Mouse (Mus musculus) hindbrain, embryonic 11.5 days (tissue): ENCODE measurements at regions not wholly inside any gene's neighbourhood (a gene's known extent, or its start where the extent isn't known, plus 50 kb on each side); places are given as distances from the start of the nearest gene placed in this dataset.

Source experiments
- ATAC-seq: fragments of 200-750 bp; cut with Nextera tagmentation; 2 replicates; pipeline ENCODE4 v1.8.0; 2017; ENCODE audit warnings: mild to moderate bottlenecking, moderate TSS enrichment, moderate library complexity; ENCODE audit not compliant: low FRiP score
- DNase-seq: peaks from one replicate; pipeline ENCODE4 v3.0.0-alpha.2; 2015; ENCODE audit warnings: low spot score
- H3K27ac ChIP-seq: fragments of 300-500 bp; sonication (generic); 2 replicates; pipeline ENCODE4 v1.5.1; 2014; ENCODE audit warnings: mild to moderate bottlenecking, low read depth, low read length
- H3K27me3 ChIP-seq: fragments of 300-500 bp; sonication (generic); 2 replicates; pipeline ENCODE4 v1.6.1; 2014; ENCODE audit warnings: mild to moderate bottlenecking, low read length, moderate library complexity, mixed read lengths; ENCODE audit not compliant: control insufficient read depth, insufficient read depth
- H3K36me3 ChIP-seq: fragments of 300-500 bp; sonication (generic); 2 replicates; pipeline ENCODE4 v1.6.1; 2014; ENCODE audit warnings: mild to moderate bottlenecking, low read length, moderate library complexity, mixed read lengths; ENCODE audit not compliant: control insufficient read depth, insufficient read depth
- H3K4me1 ChIP-seq: fragments of 300-500 bp; sonication (generic); replicated peaks from 2 replicates; pipeline ENCODE4 v1.6.1; 2014; ENCODE audit warnings: low read length, mixed read lengths; ENCODE audit not compliant: control insufficient read depth, insufficient read depth
- H3K4me2 ChIP-seq: fragments of 300-500 bp; sonication (generic); replicated peaks from 2 replicates; pipeline ENCODE4 v1.6.1; 2014; ENCODE audit warnings: mild to moderate bottlenecking, low read depth, low read length
- H3K4me3 ChIP-seq: fragments of 300-500 bp; sonication (generic); 2 replicates; pipeline ENCODE4 v1.5.1; 2014; ENCODE audit warnings: low read depth, low read length
- H3K9ac ChIP-seq: fragments of 300-500 bp; sonication (generic); 2 replicates; pipeline ENCODE4 v1.6.1; 2014; ENCODE audit warnings: low read depth, low read length
- H3K9me3 ChIP-seq: fragments of 300-500 bp; sonication (generic); 2 replicates; pipeline ENCODE4 v1.6.1; 2016; ENCODE audit warnings: low read length; ENCODE audit not compliant: control insufficient read depth
- WGBS: fragments of 180-500 bp; shearing (Covaris S2); extraction: QIAGEN DNeasy Blood & Tissue Kit; methylation state at CpG from one replicate; pipeline ENCODE4 v1.1.7; 2014; 5-methylcytosine and 5-hydroxymethylcytosine counted together

DNA sequence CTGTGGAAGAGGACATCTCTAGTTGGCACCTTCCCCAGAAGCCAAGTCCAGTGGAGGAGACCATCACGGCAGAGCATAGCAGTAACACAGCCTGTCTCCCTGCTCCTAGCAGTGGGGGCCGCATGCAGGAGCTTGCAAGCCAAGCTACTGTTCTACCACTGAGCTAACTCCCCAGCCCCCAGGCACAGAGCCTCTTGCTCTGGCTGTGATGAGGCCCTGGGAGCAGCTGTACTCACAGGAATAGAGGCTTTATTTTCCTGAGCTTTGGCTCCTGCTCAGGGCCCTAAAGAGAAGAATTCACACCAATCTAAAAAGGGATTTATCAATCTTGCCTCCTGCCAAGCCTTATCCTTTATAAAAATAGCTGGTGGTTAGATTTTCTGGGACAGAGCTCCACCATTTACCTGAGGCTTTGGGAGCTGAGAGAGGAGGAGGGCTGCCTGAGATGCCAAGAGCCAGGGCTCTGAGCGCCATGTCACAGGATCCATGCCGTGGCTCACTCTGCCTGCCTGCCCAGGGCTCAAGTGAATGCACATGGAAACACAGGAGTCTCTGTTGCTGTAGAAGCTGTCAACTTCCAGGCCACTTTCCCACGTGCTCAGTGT lies 222.7 kb upstream of the Tcerg1l start:
- Histone ChIP-seq H3K27ac (no peak overlapping the region), H3K27me3 (no peaks in the 10 kb centered on the region), H3K9ac (no peak overlapping the region), H3K4me2 (no peak overlapping the region), H3K4me1 (no peaks in the 10 kb centered on the region), H3K9me3 (no peaks in the 10 kb centered on the region), H3K36me3 (no peaks in the 10 kb centered on the region), H3K4me3 (no peak overlapping the region)
- 70% methylated on average over 5 of the region's 5 CpGs for WGBS
- no peak for DNase-seq
- ATAC-seq, result no peak

GRCm38 (mm10) chr7:138616468-138616867 lies 218.9 kb upstream of the Tcerg1l start:
- Histone ChIP-seq H3K9me3 (no peaks in the 10 kb centered on the region), H3K9ac (no peak overlapping the region), H3K4me2 (no peak overlapping the region), H3K4me1 (no peaks in the 10 kb centered on the region), H3K4me3 (no peak overlapping the region), H3K27ac (no peak overlapping the region), H3K36me3 (no peaks in the 10 kb centered on the region), H3K27me3 (no peaks in the 10 kb centered on the region)
- WGBS, result 84% methylated on average over 2 of the region's 2 CpGs
- no peak for DNase-seq
- no peak for ATAC-seq

GRCm38 (mm10) chr7:138609605-138610004 lies 212.1 kb upstream of the Tcerg1l start:
- Histone ChIP-seq H3K4me3 (no peak overlapping the region), H3K9ac (no peak overlapping the region), H3K4me1 (peaks cover 4% of the 10 kb centered on the region; the same call in 1 of the 2 replicates), H3K27me3 (no peaks in the 10 kb centered on the region), H3K27ac (no peak overlapping the region), H3K36me3 (no peaks in the 10 kb centered on the region), H3K9me3 (no peaks in the 10 kb centered on the region), H3K4me2 (no peak overlapping the region)
- WGBS, result 95% methylated on average over 3 of the region's 3 CpGs
- DNase-seq (no peak), ATAC-seq (no peak)

GRCm38 (mm10) chr7:138609124-138609523 lies 211.6 kb upstream of the Tcerg1l start:
- no peak overlapping the region for H3K9ac ChIP-seq
- H3K27ac ChIP-seq, result no peak overlapping the region
- peaks cover 4% of the 10 kb centered on the region; the same call in 1 of the 2 replicates for H3K4me1 ChIP-seq
- no peaks in the 10 kb centered on the region for H3K36me3 ChIP-seq
- no peaks in the 10 kb centered on the region for H3K9me3 ChIP-seq
- no peak overlapping the region for H3K4me3 ChIP-seq
- DNase-seq (no peak), ATAC-seq (no peak)
- H3K27me3 ChIP-seq, result no peaks in the 10 kb centered on the region
- WGBS, result 94% methylated on average over 4 of the region's 4 CpGs
- no peak overlapping the region for H3K4me2 ChIP-seq

DNA sequence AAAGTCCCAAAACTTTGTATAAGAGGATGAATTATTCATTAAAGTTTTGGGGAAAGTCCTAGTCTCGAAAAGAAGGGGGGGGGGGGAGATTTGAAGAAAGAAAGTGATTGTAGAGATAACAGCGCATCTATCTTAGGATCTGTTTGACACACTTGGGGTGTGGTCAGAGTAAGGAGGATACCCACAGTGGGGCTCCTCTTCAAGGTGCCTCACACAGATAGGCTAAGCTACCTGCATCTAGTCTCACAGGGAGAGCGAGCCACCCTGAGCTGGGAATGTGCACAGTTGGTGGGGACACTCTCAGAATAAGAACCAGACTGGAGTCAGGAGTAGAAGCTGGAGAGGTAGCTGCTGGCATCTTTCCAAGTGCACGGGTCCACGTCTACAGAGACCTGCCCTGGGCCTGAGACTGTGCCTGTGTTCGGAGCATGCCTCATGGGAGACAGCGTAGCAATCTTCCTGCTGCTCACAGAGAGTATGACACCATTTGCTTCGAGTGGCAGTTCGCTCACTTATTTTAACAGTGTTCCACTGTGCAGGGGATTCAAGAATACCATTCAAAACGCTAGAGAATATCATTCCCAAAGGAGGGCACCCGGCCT lies 208.9 kb upstream of the Tcerg1l start:
- WGBS, result 68% methylated on average over 11 of the region's 11 CpGs
- peak; percentile 65 for ATAC-seq

GRCm38 (mm10) chr7:138605923-138606322 lies 208.4 kb upstream of the Tcerg1l start:
- no peaks in the 10 kb centered on the region for H3K27me3 ChIP-seq
- H3K9me3 ChIP-seq, result no peaks in the 10 kb centered on the region
- peak; percentile 82 for ATAC-seq
- H3K4me2 ChIP-seq, result no peak overlapping the region
- H3K27ac ChIP-seq, result no peak overlapping the region
- peaks cover 4% of the 10 kb centered on the region; the same call in 1 of the 2 replicates for H3K4me1 ChIP-seq
- no peak overlapping the region for H3K4me3 ChIP-seq
- DNase-seq, result peak; percentile 39
- H3K36me3 ChIP-seq, result no peaks in the 10 kb centered on the region
- H3K9ac ChIP-seq, result no peak overlapping the region

More for the DNA sequence above, 208.9 kb upstream of the Tcerg1l start:
- no peaks in the 10 kb centered on the region for H3K27me3 ChIP-seq
- no peak overlapping the region for H3K4me3 ChIP-seq
- no peaks in the 10 kb centered on the region for H3K9me3 ChIP-seq
- DNase-seq, result peak; percentile 20
- H3K27ac ChIP-seq, result no peak overlapping the region
- H3K9ac ChIP-seq, result no peak overlapping the region
- H3K4me2 ChIP-seq, result no peak overlapping the region
- peaks cover 4% of the 10 kb centered on the region; the same call in 1 of the 2 replicates for H3K4me1 ChIP-seq
- no peaks in the 10 kb centered on the region for H3K36me3 ChIP-seq

DNA sequence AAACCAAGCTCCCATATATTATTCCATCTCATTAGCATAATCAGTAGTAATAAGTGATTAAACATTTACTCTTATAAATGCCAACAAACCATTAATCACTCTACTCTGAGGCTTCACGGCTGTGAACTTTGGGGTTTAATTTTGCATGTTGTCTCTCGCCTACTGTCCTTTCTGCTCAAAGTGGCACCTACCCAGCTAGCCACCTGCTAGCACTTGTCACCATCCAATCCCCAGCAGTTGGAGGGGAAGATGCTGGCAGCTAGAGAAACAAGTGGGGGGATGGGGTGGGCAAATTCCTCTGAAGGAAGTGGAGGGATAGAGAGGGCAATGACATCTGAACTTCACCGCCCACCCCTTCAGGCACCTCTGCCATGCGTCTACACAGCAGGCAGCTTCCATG lies 204.2 kb upstream of the Tcerg1l start:
- Histone ChIP-seq H3K4me3 (no peak overlapping the region), H3K9me3 (no peaks in the 10 kb centered on the region), H3K9ac (no peak overlapping the region), H3K27me3 (no peaks in the 10 kb centered on the region), H3K4me1 (peaks cover 4% of the 10 kb centered on the region; the same call in 1 of the 2 replicates), H3K36me3 (no peaks in the 10 kb centered on the region), H3K27ac (no peak overlapping the region), H3K4me2 (no peak overlapping the region)
- no peak for DNase-seq
- ATAC-seq, result no peak
- 56% methylated on average over 4 of the region's 4 CpGs for WGBS

GRCm38 (mm10) chr7:138593344-138593743 lies 195.8 kb upstream of the Tcerg1l start:
- Histone ChIP-seq H3K9me3 (no peaks in the 10 kb centered on the region), H3K27ac (no peak overlapping the region), H3K9ac (no peak overlapping the region), H3K4me1 (no peaks in the 10 kb centered on the region), H3K4me3 (no peak overlapping the region), H3K36me3 (no peaks in the 10 kb centered on the region), H3K27me3 (no peaks in the 10 kb centered on the region), H3K4me2 (no peak overlapping the region)
- WGBS, result 83% methylated on average over 2 of the region's 2 CpGs
- no peak for DNase-seq
- no peak for ATAC-seq

DNA sequence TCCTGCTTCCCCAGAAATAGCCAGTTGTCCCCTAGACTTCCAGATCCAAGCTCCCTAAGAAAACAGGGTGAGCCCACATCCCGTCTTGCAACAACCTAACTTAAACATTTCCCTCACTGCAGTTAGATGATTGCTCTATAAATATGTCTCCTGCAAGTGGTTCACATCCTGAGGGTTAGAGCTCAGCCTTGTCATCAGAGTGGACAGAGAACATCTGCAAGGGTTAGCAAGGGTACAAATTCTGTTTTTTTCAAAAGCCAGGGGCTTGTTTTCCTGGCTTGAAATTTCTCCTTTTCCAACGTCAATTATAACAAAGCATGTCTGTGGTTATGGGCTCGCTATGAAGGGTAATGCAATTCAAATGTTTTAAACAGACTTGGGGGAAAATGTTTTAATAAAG lies 169.8 kb upstream of the Tcerg1l start:
- Histone ChIP-seq H3K9ac (no peak overlapping the region), H3K4me3 (no peak overlapping the region), H3K4me1 (no peaks in the 10 kb centered on the region), H3K27ac (no peak overlapping the region), H3K4me2 (no peak overlapping the region), H3K9me3 (no peaks in the 10 kb centered on the region), H3K36me3 (no peaks in the 10 kb centered on the region), H3K27me3 (no peaks in the 10 kb centered on the region)
- DNase-seq (no peak), ATAC-seq (no peak)
- 90% methylated on average over 3 of the region's 3 CpGs for WGBS
